Mouse (Mus musculus) adrenal gland, adult 18-20 months (tissue): ENCODE data around the gene Fam13c. TPM values are rescaled to one million over a fixed set of nuclear protein-coding genes. Genes with fewer than 3 reads are reported as not detected.
A peak's percentile ranks its signal among the peaks of the same experiment; 100 is the strongest.

Experiments
- DNase-seq, 2 experiments: peaks; one replicate each; pipeline ENCODE4 v3.0.0; 2021 to 2022; ENCODE audit warnings: low spot score in 2 of 2
- total RNA-seq, 2 experiments: library from RNA; stranded (reverse); gene quantifications; 1 replicate in 1 of 2; 2 replicates in 1 of 2; pipeline ENCODE4 v1.2.3; 2021

The Fam13c gene
- total RNA-seq, 2 experiments from 2014 or later, result 14.4 to 23.0 TPM

- no peak for DNase-seq
Measured at GRCm38 (mm10) chr10:70455886-70456305, 15.6 kb downstream of the Fam13c start.

- no peak for DNase-seq
Measured at GRCm38 (mm10) chr10:70458574-70459263, 18.4 kb downstream of the Fam13c start.

- DNase-seq, result no peak
Measured at GRCm38 (mm10) chr10:70465638-70466037, 25.4 kb downstream of the Fam13c start.

- DNase-seq, result no peak
Measured at GRCm38 (mm10) chr10:70470836-70471235, 30.6 kb downstream of the Fam13c start.

- DNase-seq, result peak in 1 of 2 experiments; percentile 38
Measured at GRCm38 (mm10) chr10:70477741-70478145, 37.5 kb downstream of the Fam13c start.

- no peak for DNase-seq
Measured at GRCm38 (mm10) chr10:70483736-70484135, 43.5 kb downstream of the Fam13c start.

GRCm38 (mm10) chr10:70484568-70485286 lies 44.4 kb downstream of the Fam13c start:
- no peak for DNase-seq

GRCm38 (mm10) chr10:70485287-70485612 lies 45.0 kb downstream of the Fam13c start:
- no peak for DNase-seq

GRCm38 (mm10) chr10:70486651-70487050 lies 46.4 kb downstream of the Fam13c start:
- DNase-seq, result no peak

- DNase-seq, result peak in 1 of 2 experiments; percentile 6
Measured at GRCm38 (mm10) chr10:70493891-70494290, 53.6 kb downstream of the Fam13c start.

- DNase-seq, result peak in 1 of 2 experiments; percentile 20
Measured at GRCm38 (mm10) chr10:70494441-70494840, 54.2 kb downstream of the Fam13c start.

GRCm38 (mm10) chr10:70495106-70496104 lies 55.1 kb downstream of the Fam13c start:
- peak in 1 of 2 experiments; percentile 28 for DNase-seq

- peak in 1 of 2 experiments; percentile 23 for DNase-seq
Measured at GRCm38 (mm10) chr10:70496938-70497337, 56.7 kb downstream of the Fam13c start.

GRCm38 (mm10) chr10:70498328-70498727 lies 58.0 kb downstream of the Fam13c start:
- DNase-seq, result peak in 1 of 2 experiments; percentile 14

- DNase-seq, result peak in 1 of 2 experiments; percentile 1
Measured at GRCm38 (mm10) chr10:70499246-70499645, 59.0 kb downstream of the Fam13c start.

GRCm38 (mm10) chr10:70504871-70505270 lies 64.6 kb downstream of the Fam13c start:
- DNase-seq, result peak in 1 of 2 experiments; percentile 14

GRCm38 (mm10) chr10:70505395-70505794 lies 65.1 kb downstream of the Fam13c start:
- DNase-seq, result peak in 1 of 2 experiments; percentile 12

- DNase-seq, result peak in 1 of 2 experiments; percentile 12
Measured at GRCm38 (mm10) chr10:70505842-70506241, 65.6 kb downstream of the Fam13c start.

- peak; percentile 31 to 38 for DNase-seq
Measured at GRCm38 (mm10) chr10:70506499-70507168, 66.4 kb downstream of the Fam13c start.

GRCm38 (mm10) chr10:70507880-70508279 lies 67.6 kb downstream of the Fam13c start:
- DNase-seq, result peak in 1 of 2 experiments; percentile 22
